Mouse (Mus musculus) forebrain, embryonic 16.5 days (tissue): ENCODE measurements at regions not wholly inside any gene's neighbourhood (a gene's known extent, or its start where the extent isn't known, plus 50 kb on each side); places are given as distances from the start of the nearest gene placed in this dataset.

ENCODE experiments used
- ATAC-seq: fragments of 200-750 bp; cut with Nextera tagmentation; 2 replicates; pipeline ENCODE4 v1.8.0; 2017; ENCODE audit warnings: mild to moderate bottlenecking, moderate library complexity
- H3K27ac ChIP-seq: fragments of 300-500 bp; sonication (generic); 2 replicates; pipeline ENCODE4 v1.5.1; 2014; ENCODE audit warnings: low read length, control low read depth
- H3K27me3 ChIP-seq: fragments of 300-500 bp; sonication (generic); replicated peaks from 2 replicates; pipeline ENCODE4 v1.6.1; 2014; ENCODE audit warnings: low read length; ENCODE audit not compliant: control insufficient read depth, insufficient read depth
- H3K36me3 ChIP-seq: fragments of 300-500 bp; sonication (generic); 2 replicates; pipeline ENCODE4 v1.6.1; 2014; ENCODE audit not compliant: control insufficient read depth, insufficient read depth
- H3K4me1 ChIP-seq: fragments of 300-500 bp; sonication (generic); replicated peaks from 2 replicates; pipeline ENCODE4 v1.6.1; 2014; ENCODE audit warnings: low read length; ENCODE audit not compliant: control insufficient read depth, insufficient read depth
- H3K4me2 ChIP-seq: fragments of 300-500 bp; sonication (generic); 2 replicates; pipeline ENCODE4 v1.6.1; 2014; ENCODE audit warnings: mild to moderate bottlenecking, low read length, control low read depth
- H3K4me3 ChIP-seq: fragments of 300-500 bp; sonication (generic); replicated peaks from 2 replicates; pipeline ENCODE4 v1.5.1; 2014; ENCODE audit warnings: mild to moderate bottlenecking, low read length, control low read depth
- H3K9ac ChIP-seq: fragments of 300-500 bp; sonication (generic); replicated peaks from 2 replicates; pipeline ENCODE4 v1.6.1; 2014; ENCODE audit warnings: low read depth, low read length, control low read depth
- H3K9me3 ChIP-seq: fragments of 300-500 bp; sonication (generic); 2 replicates; pipeline ENCODE4 v1.6.1; 2016; ENCODE audit warnings: low read length; ENCODE audit not compliant: control insufficient read depth
- WGBS: fragments of 180-500 bp; shearing (Covaris S2); extraction: QIAGEN DNeasy Blood & Tissue Kit; methylation state at CpG from one replicate; pipeline ENCODE4 v1.1.7; 2014; 5-methylcytosine and 5-hydroxymethylcytosine counted together

DNA sequence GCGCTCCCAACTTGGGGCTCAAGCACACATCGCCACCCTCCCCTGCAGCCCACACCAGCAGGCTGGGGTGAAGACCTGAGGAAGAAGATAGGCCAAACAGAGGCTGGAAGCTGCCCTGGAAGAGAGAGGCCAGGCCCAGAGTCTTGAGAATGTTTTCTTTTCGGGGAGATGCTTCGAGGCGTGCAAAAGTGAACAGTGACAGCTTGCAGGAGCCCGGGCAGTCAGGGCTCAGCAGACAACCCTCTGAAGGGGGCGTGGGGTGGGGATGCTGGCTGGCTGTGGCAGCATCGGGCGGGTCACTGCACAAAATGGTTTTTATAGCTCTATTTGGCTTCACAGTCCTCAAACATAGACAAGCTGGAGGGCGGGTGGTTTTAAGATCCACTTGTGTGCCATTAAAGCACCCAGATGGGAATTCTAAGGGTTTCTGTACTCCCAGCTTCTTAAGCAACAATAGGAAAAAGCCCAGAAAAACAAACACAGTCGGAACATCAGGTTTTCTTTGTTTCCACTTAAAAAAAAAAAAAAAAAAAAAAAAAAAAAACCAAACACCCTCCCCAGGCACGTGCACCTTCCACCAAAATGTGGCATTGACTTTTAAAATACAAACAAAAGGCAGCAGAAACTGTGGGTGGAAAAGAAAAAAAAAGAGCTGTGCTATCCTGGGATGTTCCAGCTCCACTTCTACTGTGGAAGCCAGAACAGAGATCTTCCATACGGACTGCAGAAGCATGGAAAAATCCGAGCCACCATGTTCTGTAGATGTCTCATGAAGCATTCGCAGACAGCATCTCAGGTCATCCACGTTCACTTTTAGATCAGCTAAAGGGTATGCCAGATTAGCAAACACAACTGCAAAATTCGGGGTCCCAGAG lies 123.5 kb downstream of the Ly86 start:
- Histone ChIP-seq H3K27ac (no peak overlapping the region), H3K36me3 (no peaks in the 10 kb centered on the region), H3K4me2 (no peak overlapping the region), H3K27me3 (no peaks in the 10 kb centered on the region), H3K9me3 (no peaks in the 10 kb centered on the region), H3K4me1 (0 out of 2 replicates have a peak, but pooled peaks cover 7% of the 10 kb centered on the region), H3K9ac (no peak overlapping the region; the same call in 1 of the 2 replicates), H3K4me3 (no peak overlapping the region)
- ATAC-seq, result no peak
- WGBS, result 58% methylated on average over 17 of the region's 17 CpGs

GRCm38 (mm10) chr13:37470230-37470907 lies 125.4 kb downstream of the Ly86 start:
- peak; percentile 72 for ATAC-seq

GRCm38 (mm10) chr13:37473359-37473758 lies 128.4 kb downstream of the Ly86 start:
- no peak overlapping the region for H3K4me3 ChIP-seq
- no peak overlapping the region for H3K9ac ChIP-seq
- ATAC-seq, result no peak
- no peaks in the 10 kb centered on the region for H3K9me3 ChIP-seq
- WGBS, result 55% methylated on average over 1 of the region's 1 CpGs
- H3K4me2 ChIP-seq, result no peak overlapping the region
- peaks cover 15% of the 10 kb centered on the region for H3K4me1 ChIP-seq
- no peak overlapping the region for H3K27ac ChIP-seq
- no peaks in the 10 kb centered on the region for H3K27me3 ChIP-seq
- no peaks in the 10 kb centered on the region for H3K36me3 ChIP-seq

More at GRCm38 (mm10) chr13:37470230-37470907, 125.4 kb downstream of the Ly86 start:
- H3K36me3 ChIP-seq, result no peaks in the 10 kb centered on the region
- H3K27ac ChIP-seq, result no peak overlapping the region
- no peak overlapping the region for H3K9ac ChIP-seq
- 49% methylated on average over 11 of the region's 11 CpGs for WGBS
- no peak overlapping the region for H3K4me3 ChIP-seq
- H3K9me3 ChIP-seq, result no peaks in the 10 kb centered on the region
- no peak overlapping the region for H3K4me2 ChIP-seq
- 0 out of 2 replicates have a peak, but pooled peaks cover 7% of the 10 kb centered on the region for H3K4me1 ChIP-seq
- no peaks in the 10 kb centered on the region for H3K27me3 ChIP-seq

- Histone ChIP-seq H3K27me3 (no peaks in the 10 kb centered on the region), H3K4me3 (no peak overlapping the region), H3K4me1 (peaks cover 14% of the 10 kb centered on the region), H3K36me3 (no peaks in the 10 kb centered on the region), H3K9me3 (no peaks in the 10 kb centered on the region), H3K27ac (no peak overlapping the region), H3K4me2 (no peak overlapping the region), H3K9ac (no peak overlapping the region)
- no peak for ATAC-seq
- WGBS, result 81% methylated on average over 3 of the region's 3 CpGs
Measured at GRCm38 (mm10) chr13:37475804-37476203, 130.8 kb downstream of the Ly86 start.

DNA sequence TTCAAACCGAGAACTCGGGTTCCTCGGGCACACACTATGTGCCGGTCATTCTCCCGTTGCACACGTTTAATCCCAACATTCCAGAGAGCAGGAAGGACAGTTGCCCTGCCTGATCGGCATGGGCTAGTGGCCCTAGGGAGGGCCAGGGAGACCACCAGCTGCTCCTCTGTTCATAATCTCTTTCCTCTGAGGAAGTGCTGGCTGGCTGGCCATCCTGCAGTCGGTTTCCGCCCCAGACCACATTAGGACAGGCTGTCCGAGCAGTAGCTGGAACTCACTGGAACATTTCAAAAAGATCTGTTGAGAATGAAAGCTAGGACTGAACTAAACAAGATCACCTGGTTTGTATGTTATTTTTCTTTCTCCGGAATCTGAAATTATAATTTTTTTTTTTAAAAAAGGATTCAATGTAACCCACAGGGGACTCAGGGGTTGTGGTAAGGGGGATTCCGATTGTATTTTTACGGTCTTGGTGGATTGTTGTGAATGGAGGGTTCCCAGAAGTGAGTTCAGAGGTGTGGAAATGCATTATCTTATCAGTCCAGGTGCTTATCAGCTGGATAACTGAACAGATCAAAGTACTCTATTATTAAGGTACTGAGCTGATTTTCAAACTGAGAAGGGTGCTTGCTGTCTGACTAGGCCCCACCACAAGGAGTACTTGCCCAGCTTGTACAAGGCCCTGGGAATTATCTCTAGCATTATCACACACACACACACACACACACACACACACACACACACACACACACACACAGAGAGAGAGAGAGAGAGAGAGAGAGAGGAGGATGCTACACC lies 131.4 kb downstream of the Ly86 start:
- H3K36me3 ChIP-seq, result no peaks in the 10 kb centered on the region
- peaks cover 14% of the 10 kb centered on the region for H3K4me1 ChIP-seq
- no peak overlapping the region for H3K4me3 ChIP-seq
- H3K9me3 ChIP-seq, result no peaks in the 10 kb centered on the region
- whole genome bisulfite sequencing, result 65% methylated on average over 13 of the region's 13 CpGs
- no peak for ATAC-seq
- no peak overlapping the region for H3K4me2 ChIP-seq
- H3K9ac ChIP-seq, result no peak overlapping the region
- no peaks in the 10 kb centered on the region for H3K27me3 ChIP-seq
- H3K27ac ChIP-seq, result no peak overlapping the region

DNA sequence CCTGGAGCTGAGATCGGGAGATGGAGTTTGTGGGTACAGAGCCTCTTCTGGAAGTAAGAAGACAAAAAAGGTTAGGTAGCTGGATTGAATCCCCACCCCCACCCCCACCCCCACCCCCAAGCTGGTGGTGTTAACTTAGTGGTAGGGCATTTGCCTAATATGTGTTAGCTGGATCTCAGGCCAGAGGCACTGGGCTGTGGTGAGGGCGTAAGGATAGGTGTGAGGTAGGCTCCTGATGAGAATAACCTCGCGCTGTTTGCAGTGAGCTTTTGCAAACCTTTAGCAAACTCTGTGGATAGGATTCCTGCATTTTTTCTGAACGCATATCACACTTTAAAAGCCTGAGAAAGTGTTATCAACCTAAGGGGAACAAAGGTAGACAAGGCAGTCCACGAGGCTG lies 132.3 kb downstream of the Ly86 start:
- Histone ChIP-seq H3K4me3 (peak overlapping the region; percentile 39), H3K27ac (no peak overlapping the region), H3K9ac (no peak overlapping the region; the same call in 1 of the 2 replicates), H3K36me3 (no peaks in the 10 kb centered on the region), H3K9me3 (no peaks in the 10 kb centered on the region), H3K27me3 (no peaks in the 10 kb centered on the region), H3K4me1 (peaks cover 14% of the 10 kb centered on the region), H3K4me2 (peak overlapping the region; percentile 58)
- 21% methylated on average over 6 of the region's 6 CpGs for WGBS
- ATAC-seq, result peak; percentile 16; the same call in 1 of the 2 replicates

- Histone ChIP-seq H3K4me3 (peak overlapping the region; percentile 39), H3K9ac (peak overlapping the region; percentile 46), H3K27ac (peak overlapping the region; percentile 53; the same call in 1 of the 2 replicates), H3K4me2 (peak overlapping the region; percentile 58), H3K4me1 (peaks cover 20% of the 10 kb centered on the region), H3K36me3 (no peaks in the 10 kb centered on the region), H3K27me3 (no peaks in the 10 kb centered on the region), H3K9me3 (no peaks in the 10 kb centered on the region)
- whole genome bisulfite sequencing, result under 1% methylated on average over 15 of the region's 15 CpGs
- ATAC-seq, result peak; percentile 86
Measured at GRCm38 (mm10) chr13:37477749-37478548, 132.9 kb downstream of the Ly86 start.

DNA sequence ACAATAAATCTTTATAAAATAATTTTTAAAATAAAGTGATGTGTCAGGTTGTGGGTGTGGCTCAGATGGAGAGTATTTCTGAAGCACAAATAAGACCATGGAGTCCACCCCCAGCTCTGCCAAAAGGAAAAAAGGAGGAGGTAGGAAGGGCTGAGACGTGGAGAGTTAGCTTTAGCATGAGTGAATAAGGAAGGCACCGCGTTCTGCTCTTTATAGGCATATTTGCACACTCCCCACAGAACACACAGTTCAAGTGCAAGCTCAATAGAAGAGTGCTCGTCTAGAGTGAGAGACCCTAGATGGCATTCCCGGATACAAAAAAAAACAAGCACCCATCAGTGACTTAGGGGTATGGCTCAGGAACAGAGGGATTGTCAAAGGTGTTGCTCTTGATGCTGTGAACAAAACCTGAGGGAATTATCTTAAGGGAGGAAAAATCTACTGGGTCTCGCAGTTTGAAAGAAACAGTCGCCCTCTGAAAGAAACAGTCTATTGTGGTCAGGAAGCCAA lies 134.2 kb downstream of the Ly86 start:
- Histone ChIP-seq H3K9ac (no peak overlapping the region), H3K4me3 (no peak overlapping the region), H3K36me3 (no peaks in the 10 kb centered on the region), H3K27ac (no peak overlapping the region), H3K4me1 (peaks cover 26% of the 10 kb centered on the region), H3K9me3 (no peaks in the 10 kb centered on the region), H3K27me3 (no peaks in the 10 kb centered on the region), H3K4me2 (no peak overlapping the region)
- ATAC-seq, result no peak
- 81% methylated on average over 7 of the region's 7 CpGs for WGBS
